Mouse (Mus musculus) heart, postnatal 14 days (tissue): ENCODE results near the gene Eipr1. TPM values are rescaled to one million over a fixed set of nuclear protein-coding genes. Genes with fewer than 3 reads are reported as not detected.

Experiments
- DNase-seq, 2 experiments: peaks; one replicate each; pipeline ENCODE4 v3.0.0; 2021 to 2022
- intact Hi-C: fragments of 180-260 bp; cut with DNase I; formaldehyde crosslinking; loops from one replicate; pipeline ENCODE4 v1.15.1; 2025
- total RNA-seq, 2 experiments: library from RNA; stranded (reverse); gene quantifications; 2 replicates each; pipeline ENCODE4 v1.2.3; 2021

Eipr1 gene
- total RNA-seq, 2 experiments from 2014 or later, result 8.8 to 12.0 TPM

GRCm38 (mm10) chr12:28868794-28869193 is 117.2 kb downstream of the Eipr1 start:
- DNase-seq, result no peak
- intact Hi-C loops, result no loop called here

DNA sequence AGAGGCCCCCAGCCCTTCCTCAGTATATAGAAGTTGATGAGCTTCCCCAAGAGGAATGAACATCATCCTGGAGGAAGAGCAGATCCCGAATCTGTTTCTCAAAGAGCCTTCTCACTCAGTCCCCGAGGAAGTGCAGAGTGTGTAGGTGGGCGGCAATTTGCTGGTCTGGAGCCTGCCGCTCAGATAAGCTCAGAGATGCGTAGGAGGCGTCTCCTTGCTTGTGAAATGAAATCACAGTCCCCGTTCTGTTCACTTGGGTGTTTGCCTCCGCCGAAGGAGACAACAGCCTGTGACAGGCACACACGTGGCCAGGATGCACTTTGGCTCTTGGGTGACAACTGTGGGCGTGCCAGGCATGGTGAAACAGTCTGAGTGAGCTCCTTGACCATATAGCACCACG is 120.7 kb downstream of the Eipr1 start:
- intact Hi-C loops, result no loop called here
- no peak for DNase-seq

GRCm38 (mm10) chr12:28874781-28875251 is 123.2 kb downstream of the Eipr1 start:
- intact Hi-C loops, result no loop called here
- DNase-seq, result no peak

- DNase-seq, result no peak
- intact Hi-C loops, result no loop called here
Measured at GRCm38 (mm10) chr12:28875471-28875870, 123.9 kb downstream of the Eipr1 start.

DNA sequence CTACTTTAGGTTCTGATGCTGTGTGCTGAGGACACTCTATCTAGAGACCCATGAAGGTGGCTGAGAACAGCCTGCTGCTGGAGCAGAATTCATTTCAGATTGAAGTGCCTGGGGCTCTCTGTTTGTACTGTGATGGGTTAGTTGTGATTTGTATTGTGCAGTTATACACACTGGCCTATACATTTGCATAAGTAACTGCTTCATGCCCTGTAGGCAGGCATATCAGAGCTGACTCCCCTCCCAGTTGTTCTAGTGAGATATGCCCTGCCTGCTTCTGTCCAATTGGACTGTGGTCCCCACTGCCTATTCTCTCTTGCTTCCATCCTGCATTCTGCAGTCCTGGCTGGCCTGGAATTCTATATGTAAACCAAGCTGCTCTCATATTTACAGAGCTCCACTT is 128.9 kb downstream of the Eipr1 start:
- intact Hi-C loops, result no loop called here
- no peak for DNase-seq

DNA sequence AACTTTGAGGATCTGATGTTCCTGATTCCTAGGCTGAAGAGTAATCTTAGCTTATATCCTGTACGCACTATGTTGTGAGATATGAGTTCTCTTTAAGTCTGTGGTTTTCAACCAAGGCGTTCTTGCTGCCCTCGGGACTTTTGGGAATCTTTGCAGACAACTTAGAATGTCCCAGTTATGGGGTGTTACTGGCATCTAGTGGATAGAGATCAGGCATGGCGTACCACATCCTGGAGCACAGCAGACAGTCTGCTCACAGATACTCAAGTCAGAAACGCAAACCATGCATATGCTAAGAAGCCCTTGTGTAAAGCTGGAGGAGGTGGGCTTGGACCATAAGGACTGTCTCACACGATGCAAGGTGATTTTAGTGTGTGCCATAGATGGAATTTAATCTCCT is 136.1 kb downstream of the Eipr1 start:
- no peak for DNase-seq
- intact Hi-C loops, result no loop called here

DNA sequence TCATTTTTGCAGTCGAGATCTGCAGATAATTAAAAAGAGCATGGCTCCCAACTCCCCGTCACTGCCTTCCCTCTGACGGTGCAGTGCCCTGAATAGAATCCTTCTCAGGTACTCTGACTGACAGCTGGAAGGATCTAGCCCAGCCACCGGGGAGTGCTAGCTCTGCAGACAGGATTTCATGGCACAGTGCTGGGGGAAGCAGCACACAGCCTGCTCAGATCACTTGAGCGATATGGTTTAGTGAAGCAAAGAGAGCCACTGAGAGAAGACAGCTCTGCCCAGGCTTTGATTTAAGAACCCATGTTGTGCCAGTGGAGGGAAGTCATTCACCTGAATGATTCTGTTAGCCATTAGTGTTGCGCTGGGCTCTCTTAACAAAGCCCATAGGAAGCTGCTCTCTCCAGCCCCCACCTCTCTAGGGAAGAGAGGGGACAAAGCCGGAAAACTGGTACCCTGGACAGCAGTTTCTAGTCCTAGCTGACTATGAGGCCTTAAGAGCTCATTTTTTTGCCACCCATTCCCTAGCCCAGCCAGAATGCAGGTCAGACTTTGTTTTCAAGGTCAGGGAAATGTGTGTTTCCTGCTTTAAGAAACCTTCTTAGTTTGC is 137.6 kb downstream of the Eipr1 start:
- DNase-seq, result no peak
- intact Hi-C loops, result no loop called here

DNA sequence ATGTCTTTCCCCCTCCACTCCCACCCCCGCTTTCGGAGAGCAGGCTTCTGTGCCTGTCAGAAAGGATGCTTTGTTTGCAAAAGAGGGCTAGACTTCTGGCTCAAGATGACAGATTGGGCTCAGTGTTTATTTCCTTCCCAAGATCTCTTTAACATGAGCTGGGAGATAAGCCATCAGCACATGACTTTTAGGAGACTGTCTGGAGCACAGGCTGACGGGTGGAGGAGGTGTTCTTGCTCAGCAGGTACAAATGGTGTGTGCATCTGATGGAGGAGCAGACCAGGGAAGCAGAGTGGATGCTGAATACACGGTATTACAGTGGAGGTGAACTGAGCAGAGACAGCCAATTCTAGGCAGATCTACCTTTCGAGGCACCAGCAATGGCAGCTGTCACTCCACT is 139.9 kb downstream of the Eipr1 start:
- DNase-seq, result no peak
- intact Hi-C loops, result no loop called here

DNA sequence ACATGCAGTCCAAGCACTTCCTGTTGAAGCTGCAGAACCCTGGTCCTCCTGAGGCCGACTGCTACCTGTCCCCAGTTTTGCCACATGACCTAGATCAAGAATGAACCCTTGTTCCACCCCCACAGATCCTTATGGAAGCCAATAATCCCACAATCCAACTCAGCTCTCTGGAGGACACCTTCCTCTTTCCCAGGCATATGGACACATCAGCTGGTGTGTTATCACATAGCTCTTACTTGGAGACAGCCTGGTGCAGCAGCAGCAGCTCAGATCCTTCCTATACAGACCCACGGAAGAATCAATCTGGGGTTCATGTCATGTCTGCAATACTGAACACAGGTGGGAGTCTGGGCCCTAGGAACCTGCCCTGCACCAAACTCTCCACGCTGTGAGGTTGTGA is 145.0 kb downstream of the Eipr1 start:
- no peak for DNase-seq
- intact Hi-C loops, result no loop called here

DNA sequence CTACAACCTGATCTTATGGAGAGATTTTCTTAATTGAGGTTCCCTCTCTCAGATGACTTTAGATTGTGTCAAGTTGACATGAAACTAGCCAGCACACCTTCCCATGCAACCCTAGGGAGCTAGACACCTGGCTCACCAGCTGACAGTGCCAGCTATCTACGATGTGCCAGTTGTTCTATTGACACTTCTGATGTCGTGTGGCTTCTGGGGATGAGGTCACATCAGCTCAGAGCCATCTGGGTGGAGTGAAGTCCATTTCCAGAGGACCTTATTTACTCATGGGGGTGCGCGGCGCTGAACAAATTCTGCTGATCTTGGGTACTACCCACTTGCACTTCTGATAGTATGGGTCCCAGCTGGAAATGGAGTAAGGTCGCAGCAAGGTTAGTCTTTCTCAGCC is 146.7 kb downstream of the Eipr1 start:
- DNase-seq, result no peak
- intact Hi-C loops, result no loop called here

GRCm38 (mm10) chr12:28899696-28900095 is 148.1 kb downstream of the Eipr1 start:
- intact Hi-C loops, result no loop called here
- no peak for DNase-seq

DNA sequence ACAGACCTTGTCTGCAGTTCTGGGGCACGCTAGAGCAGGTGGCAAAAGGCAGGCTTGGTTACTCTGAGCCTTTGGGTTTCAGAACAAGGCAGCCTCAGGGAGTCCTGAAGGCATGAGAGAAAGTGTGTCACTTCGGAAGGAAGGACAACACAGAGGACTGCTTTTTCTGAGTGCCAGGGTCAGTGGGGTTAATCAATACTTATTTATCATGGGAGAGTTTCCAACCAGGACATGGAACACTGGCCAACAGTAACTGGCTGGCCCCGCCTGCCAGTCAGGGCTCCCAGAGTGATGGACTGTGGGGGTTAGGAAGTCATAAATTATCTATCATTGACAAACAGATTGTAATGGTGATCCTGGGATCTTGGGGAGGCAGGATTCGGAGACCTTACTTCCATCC is 148.7 kb downstream of the Eipr1 start:
- intact Hi-C loops, result no loop called here
- no peak for DNase-seq

- no peak for DNase-seq
- intact Hi-C loops, result no loop called here
Measured at GRCm38 (mm10) chr12:28902132-28902531, 150.5 kb downstream of the Eipr1 start.

GRCm38 (mm10) chr12:28903082-28903481 is 151.5 kb downstream of the Eipr1 start:
- intact Hi-C loops, result no loop called here
- no peak for DNase-seq

GRCm38 (mm10) chr12:28905486-28905885 is 153.9 kb downstream of the Eipr1 start:
- intact Hi-C loops, result no loop called here

GRCm38 (mm10) chr12:28906016-28906415 is 154.4 kb downstream of the Eipr1 start:
- intact Hi-C loops, result no loop called here

More at GRCm38 (mm10) chr12:28905486-28905885, 153.9 kb downstream of the Eipr1 start:
- no peak for DNase-seq

GRCm38 (mm10) chr12:28906809-28907297 is 155.2 kb downstream of the Eipr1 start:
- intact Hi-C loops, result no loop called here
- DNase-seq, result no peak

More at GRCm38 (mm10) chr12:28906016-28906415, 154.4 kb downstream of the Eipr1 start:
- DNase-seq, result no peak

- intact Hi-C loops, result no loop called here
- DNase-seq, result no peak
Measured at GRCm38 (mm10) chr12:28907814-28908213, 156.2 kb downstream of the Eipr1 start.

DNA sequence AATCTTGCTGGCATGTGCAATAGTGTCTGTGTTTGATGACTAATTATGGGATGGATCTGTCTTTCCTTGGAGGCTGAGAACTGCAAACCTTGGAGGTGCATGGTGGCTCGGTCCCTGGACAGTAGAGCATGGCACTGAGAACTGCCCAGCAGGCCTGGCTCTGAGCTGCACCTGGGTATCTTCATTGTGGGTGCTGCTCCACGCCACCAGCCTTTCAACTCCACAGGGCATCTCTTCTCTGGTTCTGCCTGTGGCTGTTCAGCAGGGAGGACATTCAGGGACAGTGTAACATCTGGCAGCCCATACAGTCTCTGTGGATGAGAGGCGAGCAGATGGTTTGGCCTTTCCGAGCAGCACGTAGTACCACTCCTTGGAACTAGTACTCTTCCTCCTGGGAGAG is 158.2 kb downstream of the Eipr1 start:
- DNase-seq, result no peak
- intact Hi-C loops, result no loop called here

- intact Hi-C loops, result no loop called here
- no peak for DNase-seq
Measured at GRCm38 (mm10) chr12:28910568-28910967, 159.0 kb downstream of the Eipr1 start.

DNA sequence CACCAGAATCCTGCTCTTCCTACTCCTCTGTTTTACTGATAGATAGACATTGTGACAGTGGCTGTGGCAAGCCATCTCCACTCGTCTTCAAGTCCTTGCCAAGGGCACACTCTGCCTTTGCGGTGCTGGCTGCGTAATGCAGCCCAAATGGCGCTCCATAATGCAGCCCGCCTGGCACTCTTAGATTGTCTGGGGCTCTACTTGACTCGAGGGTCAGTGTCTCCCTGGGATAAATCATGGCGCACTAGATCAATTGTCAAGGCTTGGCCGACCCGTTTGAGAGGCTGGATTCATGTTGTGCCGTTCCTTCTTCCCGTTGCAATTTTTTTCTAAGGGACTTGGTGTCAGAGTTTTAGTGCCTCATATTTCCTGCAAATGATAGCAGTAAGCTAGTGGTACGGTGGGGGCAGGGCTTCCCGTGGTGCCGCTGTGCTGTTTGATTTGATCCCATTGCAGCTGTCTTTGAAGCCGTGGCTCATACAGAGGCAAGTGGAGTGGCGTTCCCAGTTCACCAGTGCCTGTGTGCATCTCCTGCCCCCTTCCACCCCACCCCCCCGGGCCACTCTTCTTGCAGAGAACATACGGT is 160.8 kb downstream of the Eipr1 start:
- DNase-seq, result no peak
- intact Hi-C loops, result no loop called here

GRCm38 (mm10) chr12:28913099-28913498 is 161.5 kb downstream of the Eipr1 start:
- no peak for DNase-seq
- intact Hi-C loops, result no loop called here
